Mouse (Mus musculus) right cerebral cortex, adult 2 months (tissue): ENCODE measurements around the gene Actr3.

Source experiments
- DNase-seq, 2 experiments: peaks; one replicate each; pipeline ENCODE4 v3.0.0; 2021 to 2022; ENCODE audit warnings: low spot score in 2 of 2

Actr3 gene

GRCm38 (mm10) chr1:125435369-125436135 is at the start of gene Actr3:
Gene Actr3, minus strand, starts transcription at chr1:125435727.
- peak; percentile 100 for DNase-seq

DNA sequence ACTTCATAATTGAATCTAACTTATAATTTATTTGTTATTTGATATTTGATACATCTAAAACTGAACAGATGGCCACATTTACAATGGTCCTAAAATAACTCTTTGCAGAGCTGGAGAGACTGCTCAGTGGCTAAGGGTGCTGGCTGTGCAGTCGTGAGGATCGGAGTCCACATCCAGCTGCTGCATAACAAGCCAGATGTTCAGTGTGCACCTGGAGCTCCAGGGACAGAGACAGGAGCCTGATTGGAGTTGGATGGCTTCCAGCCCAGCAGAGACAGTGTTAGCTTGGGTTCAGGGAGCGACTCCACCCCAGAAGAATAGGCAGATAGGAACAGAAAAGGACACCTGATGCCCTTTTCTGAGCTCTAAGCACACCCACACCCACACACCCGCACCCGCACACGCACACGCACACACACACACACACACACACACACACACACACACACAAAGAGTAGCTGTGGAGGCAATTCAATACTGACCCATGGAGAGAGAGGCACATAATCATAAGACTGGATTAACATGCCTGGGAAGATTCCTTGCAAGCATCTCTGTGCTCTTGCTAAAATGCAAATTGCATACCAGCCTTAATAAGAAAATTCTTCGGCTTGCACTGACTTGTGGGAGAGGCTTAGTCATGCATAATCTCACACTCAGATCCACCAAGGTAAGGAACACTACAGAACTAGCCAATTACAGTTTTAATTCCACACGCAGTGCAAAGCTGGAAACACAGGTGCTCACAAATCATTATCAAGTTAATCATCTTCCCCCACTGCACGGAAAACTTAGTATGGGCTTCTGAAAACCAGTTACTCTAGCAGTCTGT is 47.1 kb upstream of the Actr3 start:
- DNase-seq = peak; percentile 14 to 25

GRCm38 (mm10) chr1:125481842-125482241 is 46.3 kb upstream of the Actr3 start:
- DNase-seq = no peak

- DNase-seq = no peak
Observed at GRCm38 (mm10) chr1:125478588-125478987, 43.1 kb upstream of the Actr3 start.

DNA sequence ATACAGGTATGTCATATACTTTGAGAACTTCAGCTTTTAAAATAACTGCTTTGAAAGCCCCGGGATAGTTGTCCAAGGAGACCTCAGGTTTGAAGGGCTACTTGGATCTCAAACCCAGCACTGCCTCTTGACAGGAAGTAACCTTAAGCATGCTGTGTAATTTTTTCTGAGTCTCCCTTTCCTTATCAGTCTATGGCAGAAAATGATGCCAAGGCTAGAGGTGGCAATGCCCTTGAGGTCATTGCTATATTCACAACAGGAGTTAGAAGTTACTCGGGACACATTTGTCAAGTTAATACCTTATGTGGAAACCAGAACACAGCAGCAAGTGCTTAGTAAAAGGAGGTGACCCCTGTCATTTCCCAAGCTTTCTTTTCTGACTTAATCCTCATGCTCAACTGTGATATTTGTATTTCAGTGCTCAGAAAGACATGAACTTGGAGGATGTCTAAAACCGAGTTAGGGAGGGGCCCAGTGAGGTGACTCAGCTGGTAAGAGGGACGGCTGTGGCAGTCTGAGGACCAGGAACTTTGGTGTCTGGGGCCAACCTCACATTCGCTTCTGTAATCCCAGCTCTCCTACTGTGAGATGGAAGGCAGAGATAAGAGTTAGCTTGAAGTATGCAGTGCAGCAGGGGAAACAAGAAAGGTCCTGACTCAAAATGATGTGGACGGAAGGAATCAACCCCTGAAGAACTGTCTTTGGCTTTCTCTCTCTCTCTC is 40.6 kb upstream of the Actr3 start:
- no peak for DNase-seq

DNA sequence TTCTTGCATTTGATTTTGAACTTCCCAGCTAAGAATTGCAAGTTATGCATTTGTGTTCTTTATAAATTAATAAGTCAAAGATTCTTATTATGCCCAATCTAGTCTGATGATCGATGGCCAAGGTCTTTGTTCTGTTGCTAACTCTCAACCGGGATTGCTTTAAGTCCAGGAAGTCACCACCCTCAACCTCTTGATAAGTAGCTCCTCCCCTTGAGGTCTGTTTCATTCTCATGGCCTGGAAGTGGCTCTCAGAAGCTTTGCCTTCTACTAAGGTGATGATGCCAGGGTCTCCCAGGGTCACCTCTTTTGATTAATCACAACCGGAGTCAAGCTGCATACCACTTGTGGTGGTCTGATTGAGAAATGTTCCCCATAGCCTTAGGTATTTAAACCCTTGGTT is 38.3 kb upstream of the Actr3 start:
- no peak for DNase-seq

GRCm38 (mm10) chr1:125473126-125473666 is 37.7 kb upstream of the Actr3 start:
- DNase-seq = no peak

DNA sequence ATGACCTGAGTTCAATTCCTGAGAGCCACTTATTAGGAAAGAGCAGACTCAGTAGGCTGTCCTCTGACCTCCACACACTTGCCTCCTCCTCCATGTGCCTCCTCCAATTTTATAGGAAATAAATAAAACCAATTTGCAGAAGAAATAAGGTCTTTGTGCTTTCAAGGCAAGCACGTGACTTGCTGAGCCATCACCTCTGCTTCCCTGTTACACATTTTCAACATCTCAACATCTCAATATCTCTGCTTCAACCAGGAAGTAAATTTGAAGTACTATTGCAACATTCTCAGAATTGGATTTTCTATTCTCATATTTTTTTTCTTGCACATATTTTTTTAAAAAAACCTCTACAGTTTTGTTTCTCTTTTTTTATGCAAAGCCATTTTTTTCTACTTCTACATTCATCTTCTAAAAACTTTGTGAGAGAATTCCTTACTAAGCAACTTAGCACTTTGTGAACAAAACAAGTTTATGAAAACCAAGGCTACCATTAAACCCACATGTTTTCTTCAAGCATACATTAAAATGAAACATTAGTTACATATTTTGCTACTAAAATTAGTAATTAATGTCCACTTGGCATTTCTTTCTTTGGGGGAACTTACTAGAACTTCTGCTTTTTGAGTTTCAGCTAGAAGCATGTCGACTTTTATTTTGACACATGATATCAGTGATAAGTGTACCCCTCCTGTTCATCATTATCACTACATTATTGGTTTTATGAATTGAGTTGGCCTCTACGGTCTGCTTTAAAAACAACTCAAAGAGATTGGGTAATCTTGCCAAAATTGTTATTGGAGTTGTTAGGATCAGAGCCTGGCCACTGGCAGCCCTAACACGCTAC is 35.5 kb upstream of the Actr3 start:
- DNase-seq = no peak

GRCm38 (mm10) chr1:125467936-125468335 is 32.4 kb upstream of the Actr3 start:
- no peak for DNase-seq

DNA sequence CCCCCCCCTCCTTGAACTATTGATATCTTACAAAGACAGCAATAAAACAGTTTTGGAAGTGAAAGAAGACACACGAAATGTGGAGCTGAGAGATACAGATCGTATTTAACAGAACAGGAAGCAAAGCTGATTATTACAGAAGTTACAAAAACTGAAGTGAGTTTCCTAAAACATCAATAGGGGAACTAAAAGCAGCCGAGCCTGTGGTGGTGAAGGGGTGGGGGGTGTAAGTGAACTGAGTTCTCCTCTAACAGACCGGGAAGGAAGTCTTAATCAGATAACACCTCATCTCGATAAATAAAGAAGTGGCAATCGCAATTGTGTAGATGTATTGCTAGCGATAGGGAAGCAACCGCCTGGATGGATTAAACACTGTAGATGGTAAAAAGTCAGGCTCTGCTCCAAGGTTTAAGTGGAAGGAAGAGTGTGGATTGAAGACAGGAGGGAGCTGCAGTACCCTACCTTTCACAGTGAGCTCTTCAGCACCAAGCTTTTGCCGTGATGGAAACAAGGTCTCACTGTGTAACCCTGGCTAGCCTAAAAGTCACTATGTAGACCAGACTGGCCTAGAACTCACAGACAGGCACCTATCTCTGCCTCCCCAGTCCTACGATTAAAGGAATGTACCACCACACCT is 31.2 kb upstream of the Actr3 start:
- no peak for DNase-seq

DNA sequence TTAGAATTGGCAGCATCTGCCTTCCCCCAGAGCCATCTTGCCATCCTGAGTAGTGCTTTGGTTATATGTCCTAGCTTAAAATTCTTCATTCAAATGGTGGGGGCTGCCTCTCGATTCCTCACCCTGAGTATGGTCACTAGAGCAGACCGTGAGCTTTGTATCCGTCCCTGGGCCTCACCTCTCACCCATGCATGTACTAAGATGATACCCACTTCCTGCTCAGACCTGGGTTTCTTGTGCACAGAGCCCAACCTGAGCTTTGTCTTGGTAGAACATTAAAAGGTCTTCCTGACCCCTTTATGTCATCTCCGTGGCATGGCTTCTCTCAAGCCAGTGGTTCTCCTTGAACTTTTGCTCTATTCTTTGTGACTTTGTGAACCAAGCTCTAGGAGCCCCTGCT is 28.5 kb upstream of the Actr3 start:
- DNase-seq = no peak

GRCm38 (mm10) chr1:125463349-125463748 is 27.8 kb upstream of the Actr3 start:
- no peak for DNase-seq

DNA sequence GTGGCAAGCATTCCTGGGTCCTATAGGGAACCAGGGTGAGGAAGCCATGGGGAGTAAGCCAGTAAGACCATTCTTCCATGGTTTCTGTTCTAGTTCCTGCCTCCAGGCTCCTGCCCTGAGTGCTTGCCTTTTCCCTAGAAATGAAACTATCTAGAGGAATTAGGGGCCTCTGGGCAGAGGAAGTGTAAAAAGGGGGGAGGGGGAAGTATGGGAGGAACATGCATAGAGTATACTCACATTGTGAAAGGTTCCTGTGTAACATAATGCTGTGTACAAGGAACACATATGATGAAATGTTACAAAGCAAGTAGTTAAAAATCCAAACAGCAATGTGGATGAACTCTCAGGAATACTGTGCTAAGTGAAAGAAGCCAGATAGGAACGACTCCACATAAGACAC is 27.4 kb upstream of the Actr3 start:
- no peak for DNase-seq

DNA sequence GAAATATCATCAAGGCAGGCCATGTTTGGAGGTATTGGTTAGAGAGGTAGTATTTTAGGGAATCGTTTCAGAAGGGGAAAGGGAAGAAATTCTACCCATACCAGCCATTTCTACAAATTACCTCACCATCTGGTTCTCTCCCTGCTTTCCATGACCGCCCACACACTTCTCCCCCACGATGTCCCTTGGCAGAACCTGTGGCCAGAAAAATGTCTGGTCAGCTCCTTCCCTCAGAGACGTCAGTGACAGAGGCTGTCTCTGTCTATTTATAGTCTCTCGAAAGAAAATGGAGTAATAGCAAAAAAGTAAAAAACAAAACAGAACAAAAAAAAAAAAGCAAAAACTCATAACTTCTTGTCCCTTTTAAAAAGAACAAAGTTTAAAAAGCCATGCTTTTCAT is 23.0 kb upstream of the Actr3 start:
- peak; percentile 37 to 51 for DNase-seq

GRCm38 (mm10) chr1:125455128-125455527 is 19.6 kb upstream of the Actr3 start:
- DNase-seq = no peak

- no peak for DNase-seq
Observed at GRCm38 (mm10) chr1:125450282-125451000, 14.9 kb upstream of the Actr3 start.

GRCm38 (mm10) chr1:125447926-125448325 is 12.4 kb upstream of the Actr3 start:
- DNase-seq = no peak

DNA sequence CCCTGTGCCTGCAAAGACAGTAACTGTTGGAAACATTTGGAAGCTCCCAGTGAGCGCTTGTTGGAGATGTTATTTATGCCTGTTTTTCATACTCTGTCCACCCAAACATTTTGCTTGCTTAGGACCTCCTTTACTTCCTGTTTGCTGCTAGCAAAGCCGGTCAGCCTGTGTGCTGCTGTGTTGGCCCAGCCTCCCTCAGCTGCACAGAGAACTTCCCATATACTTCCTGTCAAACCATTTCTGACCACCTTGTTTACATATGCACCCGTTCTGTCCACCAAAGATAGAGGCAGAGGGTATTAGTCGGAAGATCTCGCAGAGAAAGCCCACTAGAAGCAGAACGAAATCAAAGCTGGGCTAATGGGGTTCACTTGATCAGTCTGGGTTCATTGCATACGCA is 6.2 kb upstream of the Actr3 start:
- DNase-seq = no peak

DNA sequence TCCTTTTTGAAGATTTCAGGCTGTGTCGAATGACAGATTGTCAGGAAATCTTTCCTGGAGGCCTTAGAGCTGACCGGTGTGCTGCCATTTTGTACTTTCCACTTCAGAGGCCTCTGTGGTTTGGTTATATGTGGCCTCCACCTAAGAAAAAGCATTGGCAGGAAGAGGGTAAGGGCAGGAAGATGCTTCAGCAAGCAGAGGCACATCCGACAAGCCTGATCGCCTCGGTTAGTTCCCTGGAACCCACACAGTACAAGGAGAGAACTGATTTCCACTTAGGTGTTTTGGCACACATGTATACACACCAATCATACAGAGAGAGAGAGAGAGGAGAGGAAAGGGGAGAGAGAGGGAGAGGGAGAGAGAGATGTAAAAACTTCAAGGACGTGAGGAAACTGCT is 5.7 kb upstream of the Actr3 start:
- DNase-seq = no peak

DNA sequence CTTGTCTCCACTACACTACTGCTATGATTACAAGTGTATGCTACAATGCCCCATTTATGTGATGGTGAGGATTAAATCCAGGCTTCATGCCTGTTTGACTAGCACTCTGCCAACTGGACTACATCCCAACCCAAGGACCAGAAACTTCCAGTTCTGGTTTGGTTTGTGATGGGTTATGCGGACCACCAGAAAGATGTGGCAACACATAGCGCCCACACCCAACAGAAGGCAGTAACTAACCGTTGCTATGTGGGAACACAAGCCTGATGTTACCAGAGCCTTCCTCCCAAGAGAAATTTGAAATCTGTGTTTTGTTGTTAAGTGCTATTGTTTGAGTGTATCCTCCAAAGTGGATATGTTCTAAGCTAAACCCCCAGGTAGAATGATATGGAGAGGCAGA is 4.0 kb upstream of the Actr3 start:
- DNase-seq = peak; percentile 16 to 24
